Mouse (Mus musculus) stomach, postnatal 0 days (tissue): ENCODE data around the gene Nqo2.

Experiments
- CTCF ChIP-seq: IDR thresholded peaks from 2 replicates; pipeline ENCODE4 v1.5.1; 2016; ENCODE audit warnings: antibody characterized with exemption, low read depth, mild to moderate bottlenecking, moderate library complexity
- EP300 ChIP-seq: optimal IDR thresholded peaks from 2 replicates; pipeline ENCODE3; 2016; ENCODE audit warnings: antibody characterized with exemption

- no peak for TF ChIP-seq CTCF
- TF ChIP-seq EP300: no peak
Observed at GRCm38 (mm10) chr13:34035424-34035823, 70.9 kb downstream of the Nqo2 start.
